ENCODE assay signal across 26 mouse cellular contexts in genomic region chr11:101644591-101644990, GRCm38 (mm10). TPM values are rescaled to one million over a fixed set of nuclear protein-coding genes. Genes with fewer than 3 reads are reported as not detected.
DNase-seq lines count a peak whose midpoint lies in the region; ATAC-seq and TF ChIP-seq lines count a peak whose summit lies in the region.
"Had no signal": no experiment of that assay in that cellular context is flagged by ENCODE, and none has a peak within 500 bp of the region (broad histone marks: within the 10 kb centered on the region; RNA-seq: fewer than 3 reads in every experiment).

No protein-coding gene starts in this region.

- no peaks in the 10 kb centered on the region for H3K9me3 ChIP-seq in kidney, embryonic 15.5 days (replicated peaks)
- no peaks in the 10 kb centered on the region for H3K9me3 ChIP-seq in midbrain, embryonic 15.5 days
- no peaks in the 10 kb centered on the region for H3K9me3 ChIP-seq in midbrain, embryonic 11.5 days (ENCODE audit: control insufficient read depth, low read length)
- no peaks in the 10 kb centered on the region for H3K9me3 ChIP-seq in MEL (replicated peaks; ENCODE audit: insufficient read depth, low read length)
- peaks cover 3% of the 10 kb centered on the region; the same call in 1 of the 2 replicates for H3K9me3 ChIP-seq in liver, embryonic 16.5 days (replicated peaks; ENCODE audit: control insufficient read depth, low read length)
- H3K9me3 ChIP-seq: embryonic facial prominence, embryonic 12.5 days; neural tube, embryonic 13.5 days had no signal

- H3K27ac ChIP-seq in kidney, embryonic 15.5 days, result 0 out of 2 replicates have a peak overlapping the region, but pooled peaks have one; percentile 75
- H3K27ac ChIP-seq in kidney, adult 2 months (ENCODE audit: insufficient read depth, low read depth, low read length), result no peak overlapping the region
- H3K27ac ChIP-seq in midbrain, embryonic 15.5 days, result peak overlapping the region; percentile 79; the same call in 1 of the 2 replicates
- H3K27ac ChIP-seq in midbrain, embryonic 11.5 days (ENCODE audit: low read depth, low read length), result no peak overlapping the region
- no peak overlapping the region for H3K27ac ChIP-seq in MEL (ENCODE audit: control insufficient read depth, low read depth, low read length)
- H3K27ac ChIP-seq in liver, embryonic 16.5 days (ENCODE audit: low read length), result peak overlapping the region; percentile 64; the same call in 1 of the 2 replicates
- H3K27ac ChIP-seq: embryonic facial prominence, embryonic 12.5 days; hindbrain, embryonic 10.5 days; kidney, postnatal 0 days had no signal

- WGBS in kidney, embryonic 15.5 days, result 68% methylated on average over 3 of the region's 3 CpGs
- WGBS in kidney, adult 2 months, result 51% methylated on average over 3 of the region's 3 CpGs
- WGBS in midbrain, embryonic 15.5 days, result 62% methylated on average over 3 of the region's 3 CpGs
- WGBS in midbrain, embryonic 11.5 days, result 63% methylated on average over 3 of the region's 3 CpGs
- WGBS in liver, embryonic 16.5 days (ENCODE audit: insufficient replicate concordance), result 53% methylated on average over 3 of the region's 3 CpGs

- H3K4me1 ChIP-seq in kidney, embryonic 15.5 days, result peaks cover 10% of the 10 kb centered on the region; the same call in 1 of the 2 replicates
- no peaks in the 10 kb centered on the region for H3K4me1 ChIP-seq in kidney, adult 2 months (ENCODE audit: control insufficient read depth, insufficient read depth, low read length)
- peaks cover 15% of the 10 kb centered on the region for H3K4me1 ChIP-seq in midbrain, embryonic 15.5 days
- H3K4me1 ChIP-seq in midbrain, embryonic 11.5 days (ENCODE audit: control insufficient read depth, insufficient read depth, low read length), result peaks cover 2% of the 10 kb centered on the region; the same call in 1 of the 2 replicates
- peaks cover 0 to 6% of the 10 kb centered on the region in 2 experiments; a peak in 1 of 4 replicates for H3K4me1 ChIP-seq in MEL (ENCODE audit: control insufficient read depth in 1 of 2, insufficient read depth in 2 of 2, low read length in 2 of 2)
- H3K4me1 ChIP-seq in liver, embryonic 16.5 days (ENCODE audit: control insufficient read depth, low read depth, low read length), result peaks cover 11% of the 10 kb centered on the region

- TF ChIP-seq POLR2A in kidney, adult 2 months (IDR thresholded peaks at IDR 0.05; ENCODE audit: low read depth, low read length), result no peak
- no peak for TF ChIP-seq POLR2A in MEL (IDR thresholded peaks at IDR 0.05; ENCODE audit: control insufficient read depth in 1 of 2, insufficient read depth in 1 of 2, low read depth in 1 of 2, low read length in 2 of 2, poor library complexity in 1 of 2)

- H3K36me3 ChIP-seq in kidney, embryonic 15.5 days, result no peaks in the 10 kb centered on the region
- no peaks in the 10 kb centered on the region for H3K36me3 ChIP-seq in kidney, adult 2 months (ENCODE audit: control insufficient read depth, insufficient read depth, low read length)
- no peaks in the 10 kb centered on the region for H3K36me3 ChIP-seq in midbrain, embryonic 15.5 days (replicated peaks)
- no peaks in the 10 kb centered on the region for H3K36me3 ChIP-seq in midbrain, embryonic 11.5 days (ENCODE audit: control insufficient read depth, insufficient read depth, low read length)
- peaks cover 0 to 11% of the 10 kb centered on the region in 2 experiments; a peak in 2 of 4 replicates for H3K36me3 ChIP-seq in MEL (ENCODE audit: control insufficient read depth in 1 of 2, insufficient read depth in 2 of 2, low read length in 2 of 2)
- H3K36me3 ChIP-seq in liver, embryonic 16.5 days (ENCODE audit: control insufficient read depth, insufficient read depth), result no peaks in the 10 kb centered on the region
- H3K36me3 ChIP-seq: embryonic facial prominence, embryonic 12.5 days; hindbrain, embryonic 10.5 days; neural tube, embryonic 13.5 days had no signal

- peaks cover 1% of the 10 kb centered on the region; the same call in 1 of the 2 replicates for H3K79me2 ChIP-seq in MEL (ENCODE audit: control insufficient read depth, insufficient read depth, low read length, poor library complexity)

- no peak overlapping the region for H3K9ac ChIP-seq in kidney, embryonic 15.5 days
- H3K9ac ChIP-seq in midbrain, embryonic 15.5 days, result no peak overlapping the region
- no peak overlapping the region for H3K9ac ChIP-seq in midbrain, embryonic 11.5 days (ENCODE audit: low read length)
- H3K9ac ChIP-seq in MEL (ENCODE audit: control insufficient read depth, low read depth, low read length, poor library complexity, severe bottlenecking), result no peak overlapping the region
- H3K9ac ChIP-seq in liver, embryonic 16.5 days (ENCODE audit: low read depth, low read length), result no peak overlapping the region
- H3K9ac ChIP-seq: embryonic facial prominence, embryonic 12.5 days; forebrain, postnatal 0 days; neural tube, embryonic 13.5 days had no signal

- H3K4me3 ChIP-seq in kidney, embryonic 15.5 days (replicated peaks), result no peak overlapping the region
- H3K4me3 ChIP-seq in kidney, adult 2 months (ENCODE audit: insufficient read depth, low read depth, low read length), result no peak overlapping the region
- no peak overlapping the region for H3K4me3 ChIP-seq in midbrain, embryonic 15.5 days
- no peak overlapping the region for H3K4me3 ChIP-seq in midbrain, embryonic 11.5 days (ENCODE audit: low read depth, low read length)
- no peak overlapping the region for H3K4me3 ChIP-seq in MEL (ENCODE audit: control insufficient read depth in 1 of 2, insufficient read depth in 1 of 2, low read depth in 2 of 2, low read length in 2 of 2)
- H3K4me3 ChIP-seq in liver, embryonic 16.5 days (ENCODE audit: low read depth, low read length), result no peak overlapping the region
- H3K4me3 ChIP-seq: embryonic facial prominence, embryonic 12.5 days; erythroblast, embryonic 14.5 days; hindbrain, embryonic 10.5 days; megakaryocyte, embryonic 14.5 days; neural tube, embryonic 13.5 days had no signal

- no peak for ATAC-seq in kidney, embryonic 15.5 days (replicated peaks; ENCODE audit: low FRiP score)
- no peak for ATAC-seq in midbrain, embryonic 15.5 days (replicated peaks)
- ATAC-seq in midbrain, embryonic 11.5 days (ENCODE audit: low FRiP score), result no peak
- no peak for ATAC-seq in liver, embryonic 16.5 days (ENCODE audit: low read depth)

- no peak for TF ChIP-seq EP300 in MEL (IDR thresholded peaks at IDR 0.05; ENCODE audit: low read depth in 1 of 2, low read length in 2 of 2)

- TF ChIP-seq CTCF in kidney, adult 2 months (conservative IDR thresholded peaks at IDR 0.05; ENCODE audit: insufficient read depth, insufficient read length, low read depth, low read length), result no peak
- no peak for TF ChIP-seq CTCF in MEL (IDR thresholded peaks at IDR 0.05 in 2 of 3, conservative IDR thresholded peaks at IDR 0.05 in 1 of 3; ENCODE audit: control insufficient read depth in 1 of 3, insufficient read depth in 1 of 3, low read depth in 2 of 3, low read length in 3 of 3, poor library complexity in 1 of 3, severe bottlenecking in 1 of 3)

- H3K4me2 ChIP-seq in kidney, embryonic 15.5 days, result no peak overlapping the region
- no peak overlapping the region for H3K4me2 ChIP-seq in midbrain, embryonic 15.5 days
- no peak overlapping the region for H3K4me2 ChIP-seq in midbrain, embryonic 11.5 days
- no peak overlapping the region for H3K4me2 ChIP-seq in liver, embryonic 16.5 days (ENCODE audit: low read depth, low read length)
- H3K4me2 ChIP-seq: embryonic facial prominence, embryonic 12.5 days; neural tube, embryonic 13.5 days had no signal

- no peak for TF ChIP-seq RAD21 in MEL (IDR thresholded peaks at IDR 0.05; ENCODE audit: low read depth, low read length)

- no peak for DNase-seq in kidney, adult 2 months
- no peak for DNase-seq in midbrain, embryonic 11.5 days (ENCODE audit: low spot score, missing footprints)
- peak; percentile 49 for DNase-seq in MEL (ENCODE audit: low read depth, low spot score)
- no peak for DNase-seq in cerebellum, postnatal 14 days
- no peak for DNase-seq in left cerebral cortex, adult 9 months (ENCODE audit: low spot score in 2 of 2)
- DNase-seq: gastrocnemius, postnatal 36 days; spleen, adult 18-20 months; thymus, adult 2 months had no signal

- no peaks in the 10 kb centered on the region for H3K27me3 ChIP-seq in kidney, embryonic 15.5 days
- no peaks in the 10 kb centered on the region for H3K27me3 ChIP-seq in kidney, adult 2 months (replicated peaks; ENCODE audit: control insufficient read depth, insufficient read depth, low read length)
- H3K27me3 ChIP-seq in midbrain, embryonic 15.5 days (replicated peaks), result no peaks in the 10 kb centered on the region
- H3K27me3 ChIP-seq in midbrain, embryonic 11.5 days (ENCODE audit: control insufficient read depth, insufficient read depth, low read length), result no peaks in the 10 kb centered on the region
- H3K27me3 ChIP-seq in MEL (ENCODE audit: control insufficient read depth in 1 of 2, insufficient read depth in 2 of 2, low read length in 2 of 2), result no peaks in the 10 kb centered on the region
- H3K27me3 ChIP-seq in liver, embryonic 16.5 days (ENCODE audit: control insufficient read depth, insufficient read depth, low read depth, low read length), result 0 out of 2 replicates have a peak, but pooled peaks cover 3% of the 10 kb centered on the region
- H3K27me3 ChIP-seq: embryonic facial prominence, embryonic 12.5 days; megakaryocyte, embryonic 14.5 days; neural tube, embryonic 13.5 days had no signal

RNA-seq across cellular contexts. Expression of gene Rdm1, which starts 17.6 kb away (rescaled TPM):
- 35.5 and 41.1 TPM in 2 replicates for polyA plus RNA-seq in kidney, embryonic 15.5 days (2015; fragmentation: Nextera tagmentation; extraction: Ambion mirVana)
- 41.0 and 45.7 TPM in 2 replicates for polyA plus RNA-seq in kidney, adult 2 months (2012; rRNA removed)
- polyA plus RNA-seq in midbrain, embryonic 15.5 days (2015; fragmentation: Nextera tagmentation; extraction: Ambion mirVana), result 11.1 and 13.2 TPM in 2 replicates
- polyA plus RNA-seq in midbrain, embryonic 11.5 days (2014; fragmentation: Nextera tagmentation; extraction: Ambion mirVana), result 44.0 and 44.8 TPM in 2 replicates
- 6.5 and 6.7 TPM in 2 replicates for total RNA-seq in MEL (2012; rRNA removed)
- 1 to 10 TPM in 1 of 2 experiments, not detected in 1; 6.8 TPM for polyA plus RNA-seq in MEL (2012; ENCODE audit: insufficient read depth in 1 of 2, insufficient read length in 2 of 2, low read depth in 1 of 2, low replicate concordance in 2 of 2, missing spikeins in 1 of 2)
- 10.1 and 13.2 TPM in 2 replicates for polyA plus RNA-seq in liver, embryonic 16.5 days (2015; fragmentation: Nextera tagmentation; extraction: Ambion mirVana)

RNA-seq across cellular contexts. Expression of gene Arl4d, which starts 20.8 kb away (rescaled TPM):
- 3.9 and 4.1 TPM in 2 replicates for polyA plus RNA-seq in kidney, embryonic 15.5 days (2015; fragmentation: Nextera tagmentation; extraction: Ambion mirVana)
- polyA plus RNA-seq in kidney, adult 2 months (2012; rRNA removed), result 23.1 and 27.2 TPM in 2 replicates
- 5.0 and 7.8 TPM in 2 replicates for polyA plus RNA-seq in midbrain, embryonic 15.5 days (2015; fragmentation: Nextera tagmentation; extraction: Ambion mirVana)
- 3.9 and 4.4 TPM in 2 replicates for polyA plus RNA-seq in midbrain, embryonic 11.5 days (2014; fragmentation: Nextera tagmentation; extraction: Ambion mirVana)
- total RNA-seq in MEL (2012; rRNA removed), result 0.23 and 0.33 TPM in 2 replicates
- under 1 TPM in 1 of 2 experiments, not detected in 1; 0.17 TPM for polyA plus RNA-seq in MEL (2012; ENCODE audit: insufficient read depth in 1 of 2, insufficient read length in 2 of 2, low read depth in 1 of 2, low replicate concordance in 2 of 2, missing spikeins in 1 of 2)
- polyA plus RNA-seq in liver, embryonic 16.5 days (2015; fragmentation: Nextera tagmentation; extraction: Ambion mirVana), result 0.99 and 1.3 TPM in 2 replicates

RNA-seq across cellular contexts. Expression of gene Gm11634, which starts 45.5 kb away (rescaled TPM):
- not detected in 2 replicates for polyA plus RNA-seq in kidney, embryonic 15.5 days (2015; fragmentation: Nextera tagmentation; extraction: Ambion mirVana)
- not detected in 2 replicates for polyA plus RNA-seq in kidney, adult 2 months (2012; rRNA removed)
- not detected in 2 replicates for polyA plus RNA-seq in midbrain, embryonic 15.5 days (2015; fragmentation: Nextera tagmentation; extraction: Ambion mirVana)
- not detected in 2 replicates for polyA plus RNA-seq in midbrain, embryonic 11.5 days (2014; fragmentation: Nextera tagmentation; extraction: Ambion mirVana)
- not detected in 2 replicates for total RNA-seq in MEL (2012; rRNA removed)
- not detected for polyA plus RNA-seq in MEL (2012; ENCODE audit: insufficient read depth in 1 of 2, insufficient read length in 2 of 2, low read depth in 1 of 2, low replicate concordance in 2 of 2, missing spikeins in 1 of 2)
- polyA plus RNA-seq in liver, embryonic 16.5 days (2015; fragmentation: Nextera tagmentation; extraction: Ambion mirVana), result 0.15 TPM in 1 of 2 replicates, not detected in the other
- total RNA-seq: adrenal gland, adult 2 months; forebrain, postnatal 0 days; gastrocnemius, postnatal 36 days; layer of hippocampus, postnatal 25 days; left cerebral cortex, postnatal 25 days; liver, adult 2 months had no signal
- polyA plus RNA-seq: adrenal gland, adult 2 months; cortical plate, adult 2 months; embryonic facial prominence, embryonic 12.5 days; erythroblast, embryonic 14.5 days; forebrain, postnatal 0 days; heart, postnatal 0 days; hindbrain, embryonic 10.5 days; intestine, embryonic 16.5 days; liver, adult 2 months; neural tube, embryonic 13.5 days; stomach, embryonic 14.5 days; thymus, adult 2 months had no signal

Comparison
In these comparisons a context has a peak if more than half of its experiments do, and no peak if none do; other contexts are left out.
1. H3K27ac ChIP-seq: peak in kidney, embryonic 15.5 days (single experiment), midbrain, embryonic 15.5 days (single experiment) and liver, embryonic 16.5 days (single experiment); none in kidney, adult 2 months (single experiment), midbrain, embryonic 11.5 days (single experiment) and MEL (single experiment).